Mouse (Mus musculus) megakaryocyte, embryonic 14.5 days (primary cell): ENCODE results near the gene D11Wsu47e. TPM values are rescaled to one million over a fixed set of nuclear protein-coding genes. Genes with fewer than 3 reads are reported as not detected.

Experiments used
- H3K27me3 ChIP-seq: replicated peaks from 2 replicates; pipeline ENCODE3; 2012; ENCODE audit warnings: inconsistent platforms
- H3K36me3 ChIP-seq: replicated peaks from 2 replicates; pipeline ENCODE3; 2012; ENCODE audit warnings: low read length, inconsistent platforms, mixed read lengths
- H3K4me1 ChIP-seq: 2 replicates; pipeline ENCODE4 v1.6.1; 2012; ENCODE audit warnings: inconsistent platforms
- H3K4me3 ChIP-seq: replicated peaks from 2 replicates; pipeline ENCODE3; 2012; ENCODE audit warnings: moderate library complexity, mild to moderate bottlenecking, inconsistent platforms
- H3K9me3 ChIP-seq: 2 replicates; pipeline ENCODE4 v1.6.1; 2012; ENCODE audit warnings: inconsistent platforms
- FLI1 ChIP-seq: IDR thresholded peaks from 2 replicates; pipeline ENCODE4 v1.6.1; 2012; ENCODE audit warnings: low read length, inconsistent platforms, mixed read lengths
- GATA1 ChIP-seq: IDR thresholded peaks from 3 replicates; pipeline ENCODE4 v1.6.1; 2012; ENCODE audit warnings: mixed read lengths, low read length, inconsistent platforms, borderline replicate concordance
- polyA plus RNA-seq: library from polyadenylated mRNA; stranded (reverse); fragments of >175 nt; gene quantifications from 2 replicates; pipeline ENCODE4 v1.2.3, GENCODE M21; 2012; ENCODE audit warnings: low replicate concordance; ENCODE audit not compliant: insufficient read depth

D11Wsu47e gene
- polyA plus RNA-seq, 1 experiment, result 5.2 TPM

GRCm38 (mm10) chr11:113730879-113731278, 46.7 kb downstream of the D11Wsu47e start:
- Histone ChIP-seq H3K4me1 (peaks cover 45% of the 10 kb centered on the region), H3K4me3 (no peak overlapping the region), H3K9me3 (no peaks in the 10 kb centered on the region), H3K27me3 (peaks cover 21% of the 10 kb centered on the region), H3K36me3 (peaks cover 34% of the 10 kb centered on the region)
- TF ChIP-seq FLI1 (no peak), GATA1 (no peak)

- H3K36me3 ChIP-seq, result peaks cover 27% of the 10 kb centered on the region
- H3K4me1 ChIP-seq, result peaks cover 49% of the 10 kb centered on the region
- no peaks in the 10 kb centered on the region for H3K9me3 ChIP-seq
- no peak overlapping the region for H3K4me3 ChIP-seq
- TF ChIP-seq FLI1 (no peak), GATA1 (no peak)
- H3K27me3 ChIP-seq, result peaks cover 25% of the 10 kb centered on the region
Observed at GRCm38 (mm10) chr11:113731945-113732612, 47.9 kb downstream of the D11Wsu47e start.

DNA sequence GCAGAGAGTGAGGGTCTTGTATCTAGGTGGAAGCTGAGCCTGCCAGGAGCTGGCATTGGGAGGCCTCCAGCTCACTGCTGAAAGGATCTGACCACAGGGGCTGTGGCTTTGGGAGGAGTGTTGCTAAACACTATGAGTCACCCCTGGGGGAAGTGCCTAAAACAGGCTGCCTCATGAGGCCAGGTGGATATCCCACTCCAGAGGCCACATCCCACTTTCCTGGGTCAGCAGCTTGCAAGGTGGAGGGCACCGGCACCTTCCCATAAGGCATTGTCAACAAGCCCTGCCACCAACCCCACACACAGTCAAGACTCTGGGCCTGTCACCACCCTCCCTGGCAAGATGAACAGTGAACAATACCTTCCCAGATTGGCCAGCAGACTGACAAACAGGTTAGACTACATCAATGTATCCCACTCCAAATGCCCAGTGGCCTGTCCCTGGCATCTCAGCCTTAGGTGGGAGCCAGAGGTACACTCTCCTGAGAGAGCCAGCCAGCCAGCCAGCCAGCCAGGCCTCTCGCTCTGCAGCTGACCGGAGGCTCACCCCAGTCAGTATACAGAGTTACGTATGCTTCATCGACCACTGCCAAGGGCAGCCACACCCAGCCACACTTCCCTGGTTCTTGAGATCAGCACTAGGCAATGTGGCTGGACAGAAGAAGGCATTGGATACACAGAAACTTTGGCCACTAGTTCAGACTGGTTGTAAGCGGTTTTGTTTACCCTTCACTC, 49.6 kb downstream of the D11Wsu47e start:
- H3K4me1 ChIP-seq, result peaks cover 63% of the 10 kb centered on the region
- H3K36me3 ChIP-seq, result peaks cover 10% of the 10 kb centered on the region
- H3K4me3 ChIP-seq, result peak overlapping the region; percentile 50
- H3K27me3 ChIP-seq, result peaks cover 23% of the 10 kb centered on the region
- TF ChIP-seq GATA1 (no peak), FLI1 (no peak)
- H3K9me3 ChIP-seq, result no peaks in the 10 kb centered on the region

DNA sequence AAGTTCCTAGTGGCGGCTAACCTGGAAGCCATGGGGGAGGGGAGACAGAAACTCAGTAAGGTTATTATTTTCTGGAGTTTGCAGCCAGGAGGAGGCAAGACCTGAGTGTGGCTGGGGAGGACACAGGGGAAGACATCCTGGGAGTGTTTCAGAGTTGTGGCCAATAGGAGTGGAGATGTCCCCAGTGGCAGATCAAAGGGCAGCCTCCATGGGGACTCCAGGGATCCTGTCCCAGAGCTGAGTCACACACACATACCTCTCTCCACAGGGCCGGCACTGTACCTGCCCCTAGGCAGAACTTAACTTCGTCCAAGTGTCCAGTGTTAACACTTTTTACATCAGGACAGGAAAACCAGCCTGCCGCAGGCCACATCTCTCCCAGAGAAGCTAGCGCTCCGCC, 50.9 kb downstream of the D11Wsu47e start:
- Histone ChIP-seq H3K9me3 (no peaks in the 10 kb centered on the region), H3K36me3 (no peaks in the 10 kb centered on the region), H3K4me1 (peaks cover 72% of the 10 kb centered on the region), H3K27me3 (peaks cover 20% of the 10 kb centered on the region), H3K4me3 (no peak overlapping the region)
- TF ChIP-seq FLI1 (no peak), GATA1 (no peak)

DNA sequence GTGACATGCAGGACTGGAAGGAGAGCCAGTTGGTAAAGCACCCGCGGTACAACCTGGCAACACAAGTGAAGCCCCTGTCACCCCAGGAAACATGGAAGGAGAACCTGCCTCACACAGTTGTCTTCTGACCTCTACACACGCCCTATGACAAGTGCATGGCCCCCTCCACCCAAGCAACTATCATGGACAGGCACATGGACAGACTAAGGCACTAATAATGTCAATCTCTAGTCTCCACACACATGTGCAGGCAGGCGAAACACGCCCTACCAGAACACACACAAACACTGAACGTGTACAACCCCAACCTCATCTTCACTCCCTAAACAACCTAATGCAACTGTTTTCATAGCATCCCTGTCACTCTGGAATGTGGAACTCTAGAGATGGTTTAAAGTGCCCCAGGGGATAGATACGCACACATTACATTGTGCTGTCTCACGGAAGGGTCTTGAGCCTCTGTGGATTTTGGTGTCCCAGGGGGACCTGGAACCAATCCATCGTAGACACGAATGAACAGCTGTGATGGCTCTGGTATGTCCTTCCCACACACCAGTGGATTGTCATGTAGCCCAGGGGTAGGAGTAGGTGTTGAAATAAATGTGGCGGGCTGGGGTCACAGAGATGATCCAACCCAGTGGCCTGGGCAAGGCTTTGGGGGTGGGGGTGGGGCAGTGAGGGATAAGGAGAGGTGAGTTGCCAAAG, 52.8 kb downstream of the D11Wsu47e start:
- peaks cover 72% of the 10 kb centered on the region for H3K4me1 ChIP-seq
- TF ChIP-seq FLI1 (no peak), GATA1 (no peak)
- peaks cover 6% of the 10 kb centered on the region for H3K36me3 ChIP-seq

DNA sequence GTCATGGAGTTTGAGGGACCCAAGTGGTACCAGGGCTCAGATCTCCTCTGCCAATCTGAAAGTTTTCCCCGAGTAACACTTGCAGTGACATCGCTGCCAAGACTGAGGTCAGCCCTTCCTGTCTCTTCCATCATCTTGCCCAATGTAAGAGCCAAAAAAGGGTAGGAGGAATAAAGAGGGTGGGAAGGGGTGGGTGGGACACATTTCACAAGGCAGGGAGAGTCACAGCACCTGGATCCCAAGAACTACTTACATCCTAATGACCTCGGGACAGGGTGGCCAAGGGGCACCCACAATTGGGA, 53.3 kb downstream of the D11Wsu47e start:
- peaks cover 10% of the 10 kb centered on the region for H3K36me3 ChIP-seq
- peak overlapping the region; percentile 46 for H3K4me3 ChIP-seq
- no peak for TF ChIP-seq GATA1
- no peak for TF ChIP-seq FLI1
- H3K4me1 ChIP-seq, result peaks cover 67% of the 10 kb centered on the region
- H3K27me3 ChIP-seq, result peaks cover 7% of the 10 kb centered on the region
- peaks cover 9% of the 10 kb centered on the region for H3K9me3 ChIP-seq

More for the DNA sequence above, 52.8 kb downstream of the D11Wsu47e start:
- Histone ChIP-seq H3K9me3 (peaks cover 4% of the 10 kb centered on the region), H3K27me3 (peaks cover 10% of the 10 kb centered on the region), H3K4me3 (no peak overlapping the region)

- H3K27me3 ChIP-seq, result peaks cover 7% of the 10 kb centered on the region
- peaks cover 13% of the 10 kb centered on the region for H3K9me3 ChIP-seq
- peaks cover 63% of the 10 kb centered on the region for H3K4me1 ChIP-seq
- peaks cover 14% of the 10 kb centered on the region for H3K36me3 ChIP-seq
- TF ChIP-seq GATA1 (no peak), FLI1 (no peak)
- peak overlapping the region; percentile 46 for H3K4me3 ChIP-seq
Observed at GRCm38 (mm10) chr11:113737912-113738311, 53.7 kb downstream of the D11Wsu47e start.

DNA sequence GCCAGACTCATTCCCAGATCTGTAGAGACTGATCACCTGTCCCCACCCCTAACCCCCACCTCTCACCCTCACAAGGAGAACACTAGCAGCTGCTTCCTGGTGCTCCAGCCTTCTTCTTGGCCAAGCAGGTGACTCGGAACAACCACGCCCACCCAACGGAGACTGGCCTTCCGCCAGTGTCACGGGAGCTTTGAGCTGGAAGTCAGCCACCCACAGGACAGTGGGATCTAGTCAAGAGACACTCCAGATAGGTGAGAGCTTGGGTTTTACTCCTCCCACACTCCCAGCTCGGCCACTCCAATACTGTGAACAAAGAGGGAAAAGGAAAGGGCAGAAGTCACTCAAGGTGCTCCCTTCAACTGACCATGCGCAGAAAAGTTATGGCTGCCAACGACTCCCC, 55.0 kb downstream of the D11Wsu47e start:
- Histone ChIP-seq H3K9me3 (peaks cover 21% of the 10 kb centered on the region), H3K4me3 (no peak overlapping the region), H3K27me3 (peaks cover 5% of the 10 kb centered on the region), H3K36me3 (peaks cover 20% of the 10 kb centered on the region), H3K4me1 (peaks cover 50% of the 10 kb centered on the region)
- TF ChIP-seq FLI1, result no peak
- no peak for TF ChIP-seq GATA1

DNA sequence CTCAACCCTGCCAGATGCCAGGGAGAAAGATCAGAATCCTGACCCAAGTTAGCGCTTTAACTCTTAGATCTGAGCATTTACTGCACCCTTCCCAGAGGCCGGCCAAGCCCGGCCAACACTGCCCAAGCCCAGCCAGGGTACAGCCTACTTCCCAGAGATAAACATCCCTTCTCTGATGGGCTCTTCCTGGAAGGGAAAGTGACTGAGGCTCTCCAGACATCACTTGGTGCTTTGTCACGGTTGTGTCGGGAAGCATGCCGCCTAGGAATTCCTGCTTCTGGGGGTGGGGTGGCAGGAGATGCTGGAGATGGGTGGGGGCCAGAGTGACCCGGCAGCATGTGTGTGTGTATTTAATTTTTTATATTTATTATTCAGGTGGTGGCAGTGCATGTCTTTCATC, 55.9 kb downstream of the D11Wsu47e start:
- TF ChIP-seq GATA1, result no peak
- TF ChIP-seq FLI1, result no peak
- Histone ChIP-seq H3K4me3 (no peak overlapping the region), H3K36me3 (peaks cover 20% of the 10 kb centered on the region), H3K9me3 (peaks cover 21% of the 10 kb centered on the region), H3K4me1 (peaks cover 45% of the 10 kb centered on the region), H3K27me3 (peaks cover 5% of the 10 kb centered on the region)

DNA sequence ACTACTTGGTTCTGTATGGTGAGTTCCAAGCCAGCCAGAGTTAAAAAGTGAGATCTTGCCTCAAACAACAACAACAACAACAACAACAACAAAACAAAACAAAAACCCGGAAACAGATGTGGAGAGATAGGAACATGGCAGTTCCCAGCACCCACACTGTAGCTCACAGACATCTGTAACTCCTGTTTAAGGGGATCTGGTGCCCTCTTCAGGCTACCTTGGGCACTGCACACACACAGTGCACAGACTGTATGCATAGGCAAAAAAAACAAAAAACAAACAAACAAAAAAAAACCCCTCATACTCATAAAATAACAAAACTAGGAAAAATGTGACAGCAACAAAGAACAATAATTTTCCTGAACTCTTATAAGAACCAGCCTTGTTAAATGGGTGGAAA, 58.8 kb downstream of the D11Wsu47e start:
- TF ChIP-seq FLI1 (no peak), GATA1 (no peak)
- Histone ChIP-seq H3K27me3 (no peaks in the 10 kb centered on the region), H3K4me3 (no peak overlapping the region), H3K36me3 (peaks cover 20% of the 10 kb centered on the region), H3K4me1 (peaks cover 55% of the 10 kb centered on the region), H3K9me3 (peaks cover 21% of the 10 kb centered on the region)

Other genes starting within 250 kb of the D11Wsu47e start
- not detected in 2 replicates for gene Sstr2, start 65.1 kb upstream of the D11Wsu47e start, polyA plus RNA-seq
- gene Cog1, start 35.2 kb upstream of the D11Wsu47e start, polyA plus RNA-seq, result 28.4 and 32.8 TPM in 2 replicates
- 20.6 and 67.1 TPM in 2 replicates for gene Slc39a11, start 34.3 kb upstream of the D11Wsu47e start, polyA plus RNA-seq
- gene Fam104a, start 257 bp upstream of the D11Wsu47e start, polyA plus RNA-seq, result 129 and 266 TPM in 2 replicates
- not detected in 2 replicates for gene Cpsf4l, start 25.6 kb downstream of the D11Wsu47e start, polyA plus RNA-seq
- 2.9 and 9.4 TPM in 2 replicates for gene Cdc42ep4, start 67.5 kb downstream of the D11Wsu47e start, polyA plus RNA-seq